Mouse (Mus musculus): ENCODE results near the gene Cacng5. TPM values are rescaled to one million over a fixed set of nuclear protein-coding genes. Genes with fewer than 3 reads are reported as not detected.

The Cacng5 gene
- total and polyA plus RNA-seq, 3 experiments: 0.06 TPM; not detected in 2

- 51% methylated on average over 4 of the region's 4 CpGs for WGBS
- no peak overlapping the region for H3K9ac ChIP-seq (ENCODE audit: low read depth, low read length)
- H3K79me2 ChIP-seq (replicated peaks; ENCODE audit: control insufficient read depth, insufficient read depth, low read length): no peaks in the 10 kb centered on the region
- no peak for DNase-seq
- H3K27me3 ChIP-seq (ENCODE audit: control insufficient read depth, insufficient read depth, low read length): no peaks in the 10 kb centered on the region
- intact Hi-C loops (cut with DNase I): loop anchor here (10.0 kb wide), 1 partner anchor 84 kb away; no protein-coding TSS in a partner anchor
- TF ChIP-seq EP300 (IDR thresholded peaks at IDR 0.05; ENCODE audit: insufficient read depth, low read depth, low read length) (no peak), CTCF (IDR thresholded peaks at IDR 0.05) (peak; percentile 20; the same call in 1 of the 2 replicates), POLR2A (IDR thresholded peaks at IDR 0.05; ENCODE audit: insufficient read depth, low read depth, low read length) (no peak)
- H3K36me3 ChIP-seq (ENCODE audit: control insufficient read depth, insufficient read depth, low read length): no peaks in the 10 kb centered on the region
- H3K27ac ChIP-seq: no peak overlapping the region
- H3K4me3 ChIP-seq: no peak overlapping the region
- H3K4me1 ChIP-seq (ENCODE audit: control insufficient read depth, insufficient read depth, low read length): no peaks in the 10 kb centered on the region
These were observed 14.4 kb downstream of the Cacng5 start for GRCm38 (mm10) chr11:107900470-107900869.

DNA sequence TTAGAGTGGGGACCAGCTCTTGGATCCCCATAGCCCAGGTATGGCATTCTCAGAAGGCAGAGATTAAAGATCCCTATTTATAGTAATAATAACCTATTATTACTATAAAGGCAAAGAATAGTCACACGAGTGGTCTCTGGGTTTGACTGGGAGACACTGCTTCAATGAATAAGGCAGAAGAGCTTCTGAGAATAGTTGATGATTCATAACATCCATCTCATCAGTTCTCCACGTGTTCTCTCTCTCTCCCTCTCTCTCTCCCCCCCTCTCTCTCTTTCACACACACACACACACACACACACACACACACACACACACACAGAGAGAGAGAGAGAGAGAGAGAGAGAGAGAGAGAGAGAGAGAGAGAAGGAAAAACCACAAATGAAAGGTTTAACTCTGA, 16.2 kb downstream of the Cacng5 start:
- no peak overlapping the region for H3K9ac ChIP-seq (ENCODE audit: low read depth, low read length)
- no peaks in the 10 kb centered on the region for H3K27me3 ChIP-seq (ENCODE audit: control insufficient read depth, insufficient read depth, low read length)
- H3K36me3 ChIP-seq (ENCODE audit: control insufficient read depth, insufficient read depth, low read length): no peaks in the 10 kb centered on the region
- DNase-seq: no peak
- WGBS: 59% methylated on average over 2 of the region's 2 CpGs
- H3K4me1 ChIP-seq (ENCODE audit: control insufficient read depth, insufficient read depth, low read length): no peaks in the 10 kb centered on the region
- H3K27ac ChIP-seq: no peak overlapping the region
- H3K4me3 ChIP-seq: no peak overlapping the region
- no peaks in the 10 kb centered on the region for H3K79me2 ChIP-seq (replicated peaks; ENCODE audit: control insufficient read depth, insufficient read depth, low read length)
- TF ChIP-seq EP300 (IDR thresholded peaks at IDR 0.05; ENCODE audit: insufficient read depth, low read depth, low read length) (no peak), CTCF (IDR thresholded peaks at IDR 0.05) (no peak), POLR2A (IDR thresholded peaks at IDR 0.05; ENCODE audit: insufficient read depth, low read depth, low read length) (no peak)
- intact Hi-C loops (cut with DNase I): no loop called here

GRCm38 (mm10) chr11:107895635-107896034, 19.2 kb downstream of the Cacng5 start:
- no peak overlapping the region for H3K9ac ChIP-seq (ENCODE audit: low read depth, low read length)
- no peaks in the 10 kb centered on the region for H3K79me2 ChIP-seq (replicated peaks; ENCODE audit: control insufficient read depth, insufficient read depth, low read length)
- TF ChIP-seq EP300 (IDR thresholded peaks at IDR 0.05; ENCODE audit: insufficient read depth, low read depth, low read length) (no peak), CTCF (IDR thresholded peaks at IDR 0.05) (no peak), POLR2A (IDR thresholded peaks at IDR 0.05; ENCODE audit: insufficient read depth, low read depth, low read length) (no peak)
- WGBS: 60% methylated on average over 4 of the region's 4 CpGs
- H3K4me3 ChIP-seq: no peak overlapping the region
- no peaks in the 10 kb centered on the region for H3K36me3 ChIP-seq (ENCODE audit: control insufficient read depth, insufficient read depth, low read length)
- DNase-seq: no peak
- no peak overlapping the region for H3K27ac ChIP-seq
- intact Hi-C loops (cut with DNase I): no loop called here
- H3K4me1 ChIP-seq (ENCODE audit: control insufficient read depth, insufficient read depth, low read length): no peaks in the 10 kb centered on the region
- no peaks in the 10 kb centered on the region for H3K27me3 ChIP-seq (ENCODE audit: control insufficient read depth, insufficient read depth, low read length)

DNA sequence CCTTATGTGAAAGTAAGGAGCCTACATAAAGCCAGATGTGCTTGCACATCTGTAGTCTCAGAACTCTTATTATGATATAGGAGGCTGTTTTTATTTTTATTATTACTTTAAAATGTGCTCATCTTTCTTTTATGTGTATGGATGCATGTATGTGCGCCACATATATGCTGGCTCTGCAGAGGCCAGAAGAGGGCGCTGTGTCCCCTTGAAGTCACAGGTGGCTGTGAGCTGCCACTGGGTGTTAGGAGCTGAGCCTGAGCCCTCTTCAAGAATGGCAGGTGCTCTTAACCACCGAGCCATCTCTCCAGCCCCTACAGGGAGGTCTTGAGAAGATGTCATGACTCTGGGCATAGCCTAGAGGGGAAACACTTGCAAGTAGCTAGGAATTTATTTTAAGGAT, 23.5 kb downstream of the Cacng5 start:
- Histone ChIP-seq H3K79me2 (replicated peaks; ENCODE audit: control insufficient read depth, insufficient read depth, low read length) (no peaks in the 10 kb centered on the region), H3K4me3 (no peak overlapping the region), H3K36me3 (ENCODE audit: control insufficient read depth, insufficient read depth, low read length) (no peaks in the 10 kb centered on the region), H3K27me3 (ENCODE audit: control insufficient read depth, insufficient read depth, low read length) (no peaks in the 10 kb centered on the region), H3K27ac (no peak overlapping the region), H3K9ac (ENCODE audit: low read depth, low read length) (no peak overlapping the region), H3K4me1 (ENCODE audit: control insufficient read depth, insufficient read depth, low read length) (no peaks in the 10 kb centered on the region)
- intact Hi-C loops (cut with DNase I): no loop called here
- TF ChIP-seq POLR2A (IDR thresholded peaks at IDR 0.05; ENCODE audit: insufficient read depth, low read depth, low read length) (no peak), EP300 (IDR thresholded peaks at IDR 0.05; ENCODE audit: insufficient read depth, low read depth, low read length) (no peak), CTCF (IDR thresholded peaks at IDR 0.05) (peak; percentile 37)
- no peak for DNase-seq
- 81% methylated on average over 3 of the region's 3 CpGs for WGBS

DNA sequence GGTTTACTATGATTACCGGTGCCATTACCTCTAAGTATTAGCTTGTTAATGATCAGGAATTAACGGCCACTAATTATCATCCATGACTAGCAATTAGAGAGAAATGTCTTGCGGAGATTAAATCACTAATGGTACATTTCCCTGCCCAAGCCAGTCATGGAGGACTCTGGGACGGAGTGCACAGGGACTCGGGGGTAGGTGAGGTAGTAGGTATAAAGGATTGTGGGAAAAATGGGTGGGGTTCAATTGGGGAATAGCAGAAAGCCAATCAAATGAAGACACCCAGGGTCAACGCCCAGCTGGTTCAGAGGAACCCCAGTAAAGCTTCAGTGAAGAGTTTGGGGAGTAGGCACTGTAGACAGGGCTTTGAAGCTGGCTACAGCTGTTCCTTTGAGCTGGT, 27.5 kb downstream of the Cacng5 start:
- no peaks in the 10 kb centered on the region for H3K79me2 ChIP-seq (replicated peaks; ENCODE audit: control insufficient read depth, insufficient read depth, low read length)
- H3K9ac ChIP-seq (ENCODE audit: low read depth, low read length): no peak overlapping the region
- WGBS: 81% methylated on average over 6 of the region's 6 CpGs
- no peak for DNase-seq
- H3K4me3 ChIP-seq: no peak overlapping the region
- no peaks in the 10 kb centered on the region for H3K36me3 ChIP-seq (ENCODE audit: control insufficient read depth, insufficient read depth, low read length)
- H3K4me1 ChIP-seq (ENCODE audit: control insufficient read depth, insufficient read depth, low read length): no peaks in the 10 kb centered on the region
- H3K27ac ChIP-seq: no peak overlapping the region
- intact Hi-C loops (cut with DNase I): no loop called here
- no peak for TF ChIP-seq EP300 (IDR thresholded peaks at IDR 0.05; ENCODE audit: insufficient read depth, low read depth, low read length)
- TF ChIP-seq CTCF (IDR thresholded peaks at IDR 0.05): no peak
- TF ChIP-seq POLR2A (IDR thresholded peaks at IDR 0.05; ENCODE audit: insufficient read depth, low read depth, low read length): no peak
- no peaks in the 10 kb centered on the region for H3K27me3 ChIP-seq (ENCODE audit: control insufficient read depth, insufficient read depth, low read length)

GRCm38 (mm10) chr11:107876840-107877239, 38.0 kb downstream of the Cacng5 start:
- TF ChIP-seq CTCF (IDR thresholded peaks at IDR 0.05) (no peak), EP300 (IDR thresholded peaks at IDR 0.05; ENCODE audit: insufficient read depth, low read depth, low read length) (no peak), POLR2A (IDR thresholded peaks at IDR 0.05; ENCODE audit: insufficient read depth, low read depth, low read length) (no peak)
- Histone ChIP-seq H3K36me3 (ENCODE audit: control insufficient read depth, insufficient read depth, low read length) (no peaks in the 10 kb centered on the region), H3K27ac (no peak overlapping the region), H3K4me1 (ENCODE audit: control insufficient read depth, insufficient read depth, low read length) (no peaks in the 10 kb centered on the region), H3K4me3 (no peak overlapping the region), H3K9ac (ENCODE audit: low read depth, low read length) (no peak overlapping the region), H3K27me3 (ENCODE audit: control insufficient read depth, insufficient read depth, low read length) (no peaks in the 10 kb centered on the region), H3K79me2 (replicated peaks; ENCODE audit: control insufficient read depth, insufficient read depth, low read length) (no peaks in the 10 kb centered on the region)
- intact Hi-C loops (cut with DNase I): no loop called here
- no peak for DNase-seq
- 67% methylated on average over 5 of the region's 5 CpGs for WGBS

Measured in heart, adult 2 months (tissue).